Mouse (Mus musculus) liver, postnatal 0 days (tissue): Measurements from ENCODE around the gene Gm20772. TPM values are rescaled to one million over a fixed set of nuclear protein-coding genes. Genes with fewer than 3 reads are reported as not detected.
"Not testable (repeated sequence)": the region's sequence is repeated elsewhere in the genome, so short reads cannot be mapped to it uniquely, and the experiment has no call there.

Source experiments
- ATAC-seq: fragments of 200-750 bp; cut with Nextera tagmentation; 2 replicates; pipeline ENCODE4 v1.8.0; 2017; ENCODE audit warnings: mild to moderate bottlenecking, moderate library complexity
- DNase-seq: peaks from one replicate; pipeline ENCODE4 v3.0.0-alpha.2; 2016
- H3K27ac ChIP-seq: fragments of 300-500 bp; sonication (generic); 2 replicates; pipeline ENCODE4 v1.5.1; 2014; ENCODE audit warnings: antibody characterized with exemption, moderate library complexity, mild to moderate bottlenecking, low read depth
- H3K27me3 ChIP-seq: fragments of 300-500 bp; sonication (generic); 2 replicates; pipeline ENCODE4 v1.6.1; 2014; ENCODE audit warnings: low read length, control low read depth, mixed read lengths; ENCODE audit not compliant: insufficient read depth
- H3K36me3 ChIP-seq: fragments of 300-500 bp; sonication (generic); replicated peaks from 2 replicates; pipeline ENCODE4 v1.6.1; 2014; ENCODE audit warnings: mild to moderate bottlenecking, control low read depth, low read length, moderate library complexity, mixed read lengths; ENCODE audit not compliant: insufficient read depth
- H3K4me1 ChIP-seq: fragments of 300-500 bp; sonication (generic); 2 replicates; pipeline ENCODE4 v1.6.1; 2014; ENCODE audit warnings: antibody characterized with exemption, mild to moderate bottlenecking, control low read depth; ENCODE audit not compliant: insufficient read depth
- H3K4me2 ChIP-seq: fragments of 300-500 bp; sonication (generic); 2 replicates; pipeline ENCODE4 v1.6.1; 2014; ENCODE audit warnings: low read depth, mild to moderate bottlenecking, low read length, moderate library complexity, mixed read lengths
- H3K4me3 ChIP-seq: fragments of 300-500 bp; sonication (generic); 2 replicates; pipeline ENCODE4 v1.5.1; 2014; ENCODE audit warnings: low read depth, low read length
- H3K9ac ChIP-seq: fragments of 300-500 bp; sonication (generic); replicated peaks from 2 replicates; pipeline ENCODE4 v1.6.1; 2014; ENCODE audit warnings: mild to moderate bottlenecking, moderate library complexity
- H3K9me3 ChIP-seq: fragments of 300-500 bp; sonication (generic); 2 replicates; pipeline ENCODE4 v1.6.1; 2016; ENCODE audit warnings: mild to moderate bottlenecking, control low read depth, low read length, mixed read lengths
- WGBS: fragments of 180-500 bp; shearing (Covaris S2); extraction: QIAGEN DNeasy Blood & Tissue Kit; methylation state at CpG from one replicate; pipeline ENCODE4 v1.1.7; 2014; ENCODE audit not compliant: insufficient replicate concordance; 5-methylcytosine and 5-hydroxymethylcytosine counted together
- polyA plus RNA-seq: library from polyadenylated mRNA; unstranded; fragments of >200 nt; fragmentation: Nextera tagmentation; extraction: Ambion mirVana; gene quantifications from 2 replicates; pipeline ENCODE4 v1.2.1, GENCODE M21; 2015

Gene Gm20772
- not detected in 2 replicates for polyA plus RNA-seq

DNA sequence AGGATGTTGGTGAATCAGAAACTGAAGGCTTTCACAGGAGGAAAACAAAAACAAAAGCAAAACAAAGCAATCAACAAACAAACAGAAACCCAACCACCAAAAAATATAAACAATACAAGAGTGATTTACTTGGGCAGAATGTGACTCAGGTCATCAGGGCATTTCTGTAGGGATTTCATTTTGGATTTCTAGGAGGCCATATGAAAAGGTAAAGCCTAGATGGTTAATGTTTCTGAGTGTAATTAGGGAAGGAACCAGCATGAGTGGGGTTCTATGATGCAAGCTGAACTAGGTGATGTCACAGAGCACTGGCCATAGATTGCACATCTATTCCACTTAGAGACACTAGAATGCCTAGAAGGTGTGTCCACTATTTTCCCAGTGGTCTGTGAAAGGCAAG lies at the start of gene Gm20772, which contains the start of gene Gm20831:
Gene Gm20772 (plus strand): TSS at position 301 of the 400 bp plus-strand sequence.
Gene Gm20831 (plus strand): TSS at position 301 of the 400 bp plus-strand sequence.
- not testable (repeated sequence) for H3K36me3 ChIP-seq, H3K27me3 ChIP-seq, H3K4me2 ChIP-seq, DNase-seq, H3K4me3 ChIP-seq, H3K4me1 ChIP-seq, H3K9ac ChIP-seq, H3K9me3 ChIP-seq, ATAC-seq, H3K27ac ChIP-seq

DNA sequence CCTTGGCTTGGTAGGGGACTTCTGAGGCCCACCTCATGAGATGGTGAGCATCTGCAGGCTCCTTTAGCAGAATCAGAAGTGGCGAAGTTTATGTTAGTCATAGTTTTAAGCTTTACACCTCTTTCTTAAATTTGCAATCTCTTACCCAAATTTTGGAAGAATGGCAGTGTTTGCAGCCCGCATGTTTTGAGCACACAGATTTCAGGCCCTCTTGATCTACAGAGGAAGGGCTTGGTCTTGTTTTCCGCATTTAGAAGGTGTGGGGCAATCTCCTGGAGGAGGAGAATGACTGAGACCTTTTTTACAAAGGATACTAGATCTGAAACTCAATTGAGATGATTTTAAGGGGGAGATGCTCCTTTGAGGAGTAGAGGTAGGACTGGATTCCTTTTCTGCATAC lies 28.4 kb upstream of the Gm20772 start, which contains the start of gene Gm21904:
Gene Gm21904 (minus strand): TSS at position 101 of the 400 bp plus-strand sequence.
- not testable (repeated sequence) for H3K4me2 ChIP-seq, ATAC-seq, H3K27ac ChIP-seq, H3K9ac ChIP-seq, H3K9me3 ChIP-seq, H3K36me3 ChIP-seq, H3K4me1 ChIP-seq, DNase-seq, H3K27me3 ChIP-seq, H3K4me3 ChIP-seq
- no CpG with 5 or more reads among the region's 3 CpGs for WGBS

Other genes with a start within 250 kb of the Gm20772 start
- gene Gm21904, start 28.5 kb upstream of the Gm20772 start, polyA plus RNA-seq: not detected in 2 replicates
- gene Gm20831, start within 50 bp of the Gm20772 start, polyA plus RNA-seq: not detected in 2 replicates
- not detected in 2 replicates for gene Srsy, start 62.6 kb downstream of the Gm20772 start, polyA plus RNA-seq
- not detected in 2 replicates for gene Gm21764, start 187.1 kb downstream of the Gm20772 start, polyA plus RNA-seq
- gene Ssty1, start 214.4 kb downstream of the Gm20772 start, polyA plus RNA-seq: not detected in 2 replicates